Mouse (Mus musculus): ENCODE results near the gene F13b. TPM values are rescaled to one million over a fixed set of nuclear protein-coding genes. Genes with fewer than 3 reads are reported as not detected.

Gene F13b
- not detected for total RNA-seq (2021)
- long read RNA-seq = 0 reads

- DNase-seq (ENCODE audit: low spot score in 2 of 2) = no peak
These were observed at the start of gene F13b for GRCm38 (mm10) chr1:139501258-139501752. Gene F13b, plus strand, starts transcription at chr1:139501702.

- peak; percentile 76 to 91 for DNase-seq (ENCODE audit: low spot score in 2 of 2)
These were observed 46.9 kb upstream of the F13b start, which contains the start of gene Aspm for GRCm38 (mm10) chr1:139454340-139455225. Gene Aspm, plus strand, starts transcription at chr1:139454772.

GRCm38 (mm10) chr1:139455226-139455869, 46.2 kb upstream of the F13b start:
- DNase-seq (ENCODE audit: low spot score in 2 of 2) = no peak

GRCm38 (mm10) chr1:139460807-139461206, 40.7 kb upstream of the F13b start:
- DNase-seq (ENCODE audit: low spot score in 2 of 2) = no peak

GRCm38 (mm10) chr1:139465936-139466335, 35.6 kb upstream of the F13b start:
- no peak for DNase-seq (ENCODE audit: low spot score in 2 of 2)

GRCm38 (mm10) chr1:139478898-139479297, 22.6 kb upstream of the F13b start:
- DNase-seq (ENCODE audit: low spot score in 2 of 2) = no peak

GRCm38 (mm10) chr1:139480246-139480645, 21.3 kb upstream of the F13b start:
- DNase-seq (ENCODE audit: low spot score in 2 of 2) = no peak

- DNase-seq (ENCODE audit: low spot score in 2 of 2) = peak in 1 of 2 experiments; percentile 34
These were observed 20.4 kb upstream of the F13b start for GRCm38 (mm10) chr1:139481146-139481545.

- no peak for DNase-seq (ENCODE audit: low spot score in 2 of 2)
These were observed 6.9 kb upstream of the F13b start for GRCm38 (mm10) chr1:139494630-139495029.

- DNase-seq (ENCODE audit: low spot score in 2 of 2) = no peak
These were observed 6.1 kb upstream of the F13b start for GRCm38 (mm10) chr1:139495408-139495807.

- DNase-seq (ENCODE audit: low spot score in 2 of 2) = no peak
These were observed 5.3 kb upstream of the F13b start for GRCm38 (mm10) chr1:139496212-139496611.

- no peak for DNase-seq (ENCODE audit: low spot score in 2 of 2)
These were observed 1.8 kb upstream of the F13b start for GRCm38 (mm10) chr1:139499751-139500150.

GRCm38 (mm10) chr1:139514556-139514955, 13.1 kb downstream of the F13b start:
- no peak for DNase-seq (ENCODE audit: low spot score in 2 of 2)

- no peak for DNase-seq (ENCODE audit: low spot score in 2 of 2)
These were observed 47.0 kb downstream of the F13b start for GRCm38 (mm10) chr1:139548536-139548935.

- no peak for DNase-seq (ENCODE audit: low spot score in 2 of 2)
These were observed 49.8 kb downstream of the F13b start for GRCm38 (mm10) chr1:139551311-139551710.

- no peak for DNase-seq (ENCODE audit: low spot score in 2 of 2)
These were observed 58.5 kb downstream of the F13b start, which contains the start of gene Cfhr1 for GRCm38 (mm10) chr1:139560024-139560423. Gene Cfhr1, minus strand, starts transcription at chr1:139560272.

Other genes with a start within 250 kb of the F13b start
- gene Crb1, start 124.6 kb upstream of the F13b start, total RNA-seq (2021) = under 1 TPM; 0.56 to 0.74 TPM
- 10 to 100 TPM; 28.3 to 32.5 TPM for gene Zbtb41, start 79.4 kb upstream of the F13b start, total RNA-seq (2021)
- under 1 TPM; 0.23 to 0.25 TPM for gene Aspm, start 46.9 kb upstream of the F13b start, total RNA-seq (2021)
- not detected for gene Cfhr1, start 58.6 kb downstream of the F13b start, total RNA-seq (2021)

All from layer of hippocampus, adult 18-20 months (tissue).